Mouse (Mus musculus) forebrain, embryonic 14.5 days (tissue): ENCODE data around the gene Krt1. TPM values are rescaled to one million over a fixed set of nuclear protein-coding genes. Genes with fewer than 3 reads are reported as not detected.

Experiments used
- ATAC-seq: fragments of 200-750 bp; cut with Nextera tagmentation; 2 replicates; pipeline ENCODE4 v1.8.0; 2017; ENCODE audit warnings: mild to moderate bottlenecking, moderate library complexity
- DNase-seq: peaks from one replicate; pipeline ENCODE4 v3.0.0-alpha.2; 2015; ENCODE audit warnings: low spot score
- H3K27ac ChIP-seq: fragments of 300-500 bp; sonication (generic); 2 replicates; pipeline ENCODE4 v1.5.1; 2014; ENCODE audit warnings: low read depth, mild to moderate bottlenecking, control low read depth, low read length, moderate library complexity
- H3K27me3 ChIP-seq: fragments of 300-500 bp; sonication (generic); replicated peaks from 2 replicates; pipeline ENCODE4 v1.6.1; 2014; ENCODE audit warnings: low read length, control low read depth, mixed read lengths; ENCODE audit not compliant: control insufficient read depth, insufficient read depth
- H3K36me3 ChIP-seq: fragments of 300-500 bp; sonication (generic); 2 replicates; pipeline ENCODE4 v1.6.1; 2014; ENCODE audit warnings: low read length, control low read depth; ENCODE audit not compliant: control insufficient read depth, insufficient read depth
- H3K4me1 ChIP-seq: fragments of 300-500 bp; sonication (generic); 2 replicates; pipeline ENCODE4 v1.6.1; 2014; ENCODE audit warnings: antibody characterized with exemption, low read length, control low read depth; ENCODE audit not compliant: control insufficient read depth, insufficient read depth
- H3K4me2 ChIP-seq: fragments of 300-500 bp; sonication (generic); 2 replicates; pipeline ENCODE4 v1.6.1; 2014; ENCODE audit warnings: mild to moderate bottlenecking, control low read depth, low read length
- H3K4me3 ChIP-seq: fragments of 300-500 bp; sonication (generic); 2 replicates; pipeline ENCODE4 v1.5.1; 2014; ENCODE audit warnings: low read depth, low read length, control low read depth
- H3K9ac ChIP-seq: fragments of 300-500 bp; sonication (generic); 2 replicates; pipeline ENCODE4 v1.6.1; 2014; ENCODE audit warnings: mild to moderate bottlenecking, low read length, control low read depth, moderate library complexity
- H3K9me3 ChIP-seq: fragments of 300-500 bp; sonication (generic); replicated peaks from 2 replicates; pipeline ENCODE4 v1.6.1; 2016; ENCODE audit warnings: low read length, control low read depth, mixed read lengths; ENCODE audit not compliant: control insufficient read depth
- WGBS: fragments of 180-500 bp; shearing (Covaris S2); extraction: QIAGEN DNeasy Blood & Tissue Kit; methylation state at CpG from one replicate; pipeline ENCODE4 v1.1.7; 2014; 5-methylcytosine and 5-hydroxymethylcytosine counted together
- polyA plus RNA-seq: library from polyadenylated mRNA; unstranded; fragments of >200 nt; fragmentation: Nextera tagmentation; extraction: Ambion mirVana; gene quantifications from 2 replicates; pipeline ENCODE4 v1.2.1, GENCODE M21; 2014

Krt1 gene
- polyA plus RNA-seq, 1 experiment from 2014 or later = 5.2 TPM

GRCm38 (mm10) chr15:101860421-101861130 lies 10.0 kb upstream of the Krt1 start:
- Histone ChIP-seq H3K4me2 (peak overlapping the region; percentile 67), H3K36me3 (no peaks in the 10 kb centered on the region), H3K9me3 (no peaks in the 10 kb centered on the region), H3K4me3 (0 out of 2 replicates have a peak overlapping the region, but pooled peaks have one; percentile 35), H3K4me1 (no peaks in the 10 kb centered on the region; the same call in 1 of the 2 replicates), H3K27me3 (peaks cover 17% of the 10 kb centered on the region), H3K9ac (no peak overlapping the region), H3K27ac (no peak overlapping the region)
- ATAC-seq = no peak; the same call in 1 of the 2 replicates
- no peak for DNase-seq
- 53% methylated on average over 13 of the region's 13 CpGs for WGBS

- ATAC-seq (peak; percentile 54), DNase-seq (peak; percentile 63)
- Histone ChIP-seq H3K9ac (peak overlapping the region; percentile 52), H3K27me3 (peaks cover 17% of the 10 kb centered on the region), H3K4me2 (peak overlapping the region; percentile 67), H3K9me3 (no peaks in the 10 kb centered on the region), H3K4me3 (peak overlapping the region; percentile 35), H3K36me3 (no peaks in the 10 kb centered on the region), H3K4me1 (no peaks in the 10 kb centered on the region; the same call in 1 of the 2 replicates), H3K27ac (no peak overlapping the region)
- 0% methylated on average over 18 of the region's 33 CpGs for WGBS
These were observed 9.2 kb upstream of the Krt1 start for GRCm38 (mm10) chr15:101859735-101860170.

GRCm38 (mm10) chr15:101858673-101859425 lies 8.3 kb upstream of the Krt1 start:
- peak overlapping the region; percentile 35; the same call in 1 of the 2 replicates for H3K4me3 ChIP-seq

GRCm38 (mm10) chr15:101856696-101857095 lies 6.1 kb upstream of the Krt1 start:
- no peaks in the 10 kb centered on the region for H3K9me3 ChIP-seq
- H3K9ac ChIP-seq = no peak overlapping the region
- no peak overlapping the region for H3K27ac ChIP-seq
- H3K4me2 ChIP-seq = no peak overlapping the region
- H3K4me3 ChIP-seq = no peak overlapping the region
- H3K27me3 ChIP-seq = peaks cover 17% of the 10 kb centered on the region
- H3K4me1 ChIP-seq = no peaks in the 10 kb centered on the region; the same call in 1 of the 2 replicates
- H3K36me3 ChIP-seq = no peaks in the 10 kb centered on the region
- 46% methylated on average over 5 of the region's 5 CpGs for WGBS
- ATAC-seq = no peak
- DNase-seq = no peak

More at GRCm38 (mm10) chr15:101858673-101859425, 8.3 kb upstream of the Krt1 start:
- ATAC-seq (no peak), DNase-seq (no peak)
- Histone ChIP-seq H3K4me1 (no peaks in the 10 kb centered on the region; the same call in 1 of the 2 replicates), H3K27ac (no peak overlapping the region), H3K36me3 (no peaks in the 10 kb centered on the region), H3K4me2 (peak overlapping the region; percentile 67), H3K27me3 (peaks cover 17% of the 10 kb centered on the region), H3K9ac (no peak overlapping the region), H3K9me3 (no peaks in the 10 kb centered on the region)
- 8% methylated on average over 11 of the region's 11 CpGs for WGBS

- whole genome bisulfite sequencing = 81% methylated on average over 3 of the region's 3 CpGs
- Histone ChIP-seq H3K9me3 (no peaks in the 10 kb centered on the region), H3K4me2 (no peak overlapping the region), H3K36me3 (no peaks in the 10 kb centered on the region), H3K27me3 (peaks cover 17% of the 10 kb centered on the region), H3K4me1 (no peaks in the 10 kb centered on the region; the same call in 1 of the 2 replicates), H3K9ac (no peak overlapping the region), H3K4me3 (no peak overlapping the region), H3K27ac (no peak overlapping the region)
- DNase-seq (no peak), ATAC-seq (no peak)
These were observed 5.1 kb upstream of the Krt1 start for GRCm38 (mm10) chr15:101855732-101856131.

- ATAC-seq = no peak
- Histone ChIP-seq H3K9me3 (no peaks in the 10 kb centered on the region), H3K4me1 (no peaks in the 10 kb centered on the region; the same call in 1 of the 2 replicates), H3K27me3 (peaks cover 15% of the 10 kb centered on the region), H3K9ac (no peak overlapping the region), H3K4me2 (no peak overlapping the region), H3K36me3 (no peaks in the 10 kb centered on the region), H3K27ac (no peak overlapping the region), H3K4me3 (no peak overlapping the region)
- no peak for DNase-seq
- 18% methylated on average over 5 of the region's 5 CpGs for WGBS
These were observed 3.7 kb upstream of the Krt1 start for GRCm38 (mm10) chr15:101854294-101854693.

- Histone ChIP-seq H3K27me3 (peaks cover 1% of the 10 kb centered on the region; the same call in 1 of the 2 replicates), H3K4me1 (no peaks in the 10 kb centered on the region; the same call in 1 of the 2 replicates), H3K9me3 (no peaks in the 10 kb centered on the region), H3K4me3 (no peak overlapping the region), H3K4me2 (no peak overlapping the region), H3K36me3 (no peaks in the 10 kb centered on the region), H3K9ac (no peak overlapping the region), H3K27ac (no peak overlapping the region)
- ATAC-seq (no peak), DNase-seq (peak; percentile 31)
- 2% methylated on average over 5 of the region's 5 CpGs for WGBS
These were observed 2.0 kb upstream of the Krt1 start for GRCm38 (mm10) chr15:101852571-101852970.

- ATAC-seq (peak; percentile 90), DNase-seq (peak; percentile 63)
- Histone ChIP-seq H3K4me2 (peak overlapping the region; percentile 72), H3K36me3 (no peaks in the 10 kb centered on the region), H3K9ac (peak overlapping the region; percentile 78), H3K4me1 (0 out of 2 replicates have a peak, but pooled peaks cover 3% of the 10 kb centered on the region), H3K9me3 (no peaks in the 10 kb centered on the region), H3K27me3 (no peaks in the 10 kb centered on the region), H3K27ac (peak overlapping the region; percentile 80), H3K4me3 (peak overlapping the region; percentile 45)
- WGBS = under 1% methylated on average over 32 of the region's 37 CpGs
These were observed 4.6 kb downstream of the Krt1 start for GRCm38 (mm10) chr15:101845971-101846403.
